Mouse (Mus musculus) cerebellum, postnatal 10 days (tissue): ENCODE measurements around the gene Spop.

Source experiments
- DNase-seq, 2 experiments: peaks; one replicate each; pipeline ENCODE4 v3.0.0; 2021; ENCODE audit warnings: mixed read lengths in 2 of 2

Spop gene

DNA sequence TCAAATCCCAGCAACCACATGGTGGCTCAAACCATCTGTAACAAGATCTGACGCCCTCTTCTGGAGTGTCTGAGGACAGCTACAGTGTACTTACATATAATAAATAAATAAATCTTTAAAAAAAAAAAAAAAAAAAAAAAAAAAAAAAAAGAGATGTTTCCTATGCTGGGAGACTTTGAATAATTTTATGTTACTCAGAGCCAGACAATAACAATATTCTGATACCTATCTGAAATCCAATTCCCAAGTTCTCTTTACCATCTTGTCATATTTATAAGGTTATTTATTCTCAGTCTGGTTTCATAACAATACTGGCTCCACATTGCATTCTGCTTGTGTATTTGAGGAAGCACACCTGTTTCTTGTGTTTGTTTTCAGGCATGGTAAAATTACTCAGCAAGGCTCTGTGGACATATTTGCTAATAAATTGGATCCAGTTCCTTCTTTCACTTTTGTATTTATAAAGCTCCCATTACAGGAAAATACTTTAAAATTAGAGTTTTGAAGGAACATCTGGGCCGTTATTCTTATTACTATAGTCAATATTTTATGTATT, 7.1 kb downstream of the Spop start:
- DNase-seq = no peak

DNA sequence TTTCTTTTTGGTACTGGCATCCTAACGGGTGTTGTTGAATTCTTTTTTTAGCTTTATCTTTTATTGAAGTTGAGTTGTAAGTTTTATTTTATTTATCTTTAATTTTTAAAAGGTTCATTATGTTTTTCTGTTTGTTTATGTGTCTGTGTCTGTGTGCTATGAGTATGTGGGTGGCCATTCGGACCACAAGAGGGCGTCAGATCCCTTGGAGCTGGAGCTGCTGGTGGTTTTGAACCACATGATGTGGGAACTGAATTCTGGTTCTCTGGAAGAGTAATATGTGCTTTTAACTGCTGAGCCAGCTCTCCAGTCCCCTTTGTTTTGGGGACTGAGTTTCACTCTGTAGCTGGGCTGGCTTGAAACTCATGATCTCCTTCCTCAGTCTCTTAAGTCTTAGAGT, 9.6 kb downstream of the Spop start:
- DNase-seq = peak; percentile 30 to 36

DNA sequence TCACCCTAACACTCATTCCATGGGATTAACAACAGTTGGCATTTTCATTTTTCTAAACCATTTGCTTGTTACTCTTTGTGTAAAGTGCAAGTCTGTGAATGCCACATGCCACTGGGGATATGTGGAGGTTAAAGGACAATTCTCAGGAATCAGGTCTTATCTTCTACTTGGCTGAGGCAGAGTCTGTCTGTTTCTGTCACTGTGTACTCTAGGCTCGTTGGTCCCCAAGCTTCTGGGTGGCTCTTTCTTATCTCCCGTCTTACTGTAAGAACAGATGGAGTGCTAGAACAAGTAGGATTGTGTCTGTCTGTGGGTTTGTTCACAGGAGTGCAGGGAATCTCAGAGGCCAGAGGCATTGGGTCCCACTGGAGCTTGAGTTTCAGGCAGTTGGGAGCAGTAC, 17.5 kb downstream of the Spop start:
- no peak for DNase-seq

GRCm38 (mm10) chr11:95432194-95432593, 18.3 kb downstream of the Spop start:
- DNase-seq = peak; percentile 60 to 69

DNA sequence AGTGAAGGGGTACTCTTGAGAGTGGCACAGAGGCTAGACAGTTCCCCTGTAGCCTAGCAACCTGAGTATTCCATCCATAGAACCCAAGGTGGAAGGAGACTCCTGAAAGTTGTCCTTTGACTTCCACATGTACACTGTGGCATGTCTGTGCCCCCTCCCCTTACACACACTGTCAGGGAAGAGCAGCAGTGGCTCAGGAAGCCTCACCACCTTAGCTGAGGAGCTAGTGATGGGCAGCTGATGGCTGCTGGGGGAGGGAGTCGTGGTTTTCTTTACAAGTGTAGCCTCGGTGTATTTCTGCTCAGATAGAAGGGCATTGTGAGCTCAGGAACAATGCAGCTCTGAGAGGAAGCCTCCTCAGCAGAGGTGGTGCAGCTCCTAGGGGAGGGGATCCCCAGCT, 31.5 kb downstream of the Spop start:
- DNase-seq = no peak

DNA sequence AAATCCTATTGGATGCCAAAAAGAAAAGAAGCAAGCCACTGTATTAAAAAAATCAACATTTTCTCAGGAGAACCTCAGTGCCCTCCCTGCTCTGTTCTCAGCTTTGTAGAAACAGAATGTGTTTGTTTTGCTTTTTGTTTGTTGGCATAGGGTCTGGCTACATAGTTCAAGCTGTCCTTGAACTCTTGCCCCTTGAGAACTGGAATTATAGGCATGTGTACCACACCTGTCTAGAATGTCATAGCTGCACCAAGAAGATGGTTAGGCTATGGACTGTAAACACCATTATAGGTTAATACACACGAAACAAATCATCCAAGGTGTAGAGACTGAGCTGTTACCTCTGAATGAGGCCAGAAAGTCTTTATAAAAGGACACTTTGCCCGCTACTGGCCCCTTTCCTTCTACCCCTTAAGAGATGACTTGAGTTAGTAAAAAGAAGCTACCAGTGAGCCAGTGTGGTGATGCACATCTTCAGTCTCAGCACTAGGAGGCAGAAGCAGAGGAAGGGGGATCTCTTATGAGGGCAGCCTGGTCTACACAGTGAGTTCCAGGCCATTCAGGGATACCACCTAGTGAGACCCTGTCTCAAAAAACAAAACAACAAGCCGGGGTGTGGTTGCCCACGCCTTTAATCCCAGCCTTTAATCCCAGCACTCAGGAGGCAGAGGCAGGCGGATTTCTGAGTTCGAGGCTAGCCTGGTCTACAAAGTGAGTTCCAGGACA, 32.9 kb downstream of the Spop start:
- DNase-seq = no peak

DNA sequence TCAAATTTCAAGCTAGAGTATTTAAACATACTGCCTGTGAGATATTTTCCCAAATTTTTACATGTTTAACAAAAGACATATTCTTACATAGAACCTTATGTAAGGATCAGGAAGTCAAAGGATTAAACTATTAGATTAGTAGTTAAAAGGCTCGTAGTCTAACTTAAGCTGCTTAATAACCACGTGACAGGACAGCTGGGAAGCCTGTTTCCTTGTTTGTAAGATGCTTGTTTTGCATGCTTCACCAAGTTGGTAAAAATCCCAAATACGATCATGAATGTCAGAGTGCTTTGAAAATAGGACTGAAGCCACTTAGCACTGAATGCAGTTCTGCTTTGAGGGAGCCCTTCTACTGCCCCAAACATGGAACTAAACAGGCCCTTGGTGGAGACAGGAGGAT, 34.5 kb downstream of the Spop start:
- DNase-seq = peak in 1 of 2 experiments; percentile 33

DNA sequence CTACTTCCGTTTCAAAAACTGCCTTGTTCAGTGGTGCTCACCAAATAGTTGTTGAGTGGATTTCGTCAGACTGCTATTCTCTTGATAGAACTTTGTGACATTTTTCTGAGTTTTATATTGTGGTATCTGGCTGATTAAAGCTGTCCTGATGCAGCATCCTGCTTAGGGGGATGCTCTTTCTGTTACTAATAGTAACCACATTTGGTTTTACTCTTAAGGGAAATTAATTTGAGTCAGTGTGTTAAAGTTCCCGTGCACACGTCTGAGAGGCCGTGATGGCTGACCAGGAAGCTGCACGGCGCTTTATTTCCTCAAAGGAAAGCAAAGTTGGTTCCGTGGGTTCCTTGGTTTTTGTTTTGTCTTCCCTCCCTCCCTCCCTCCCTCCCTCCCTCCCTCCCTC, 41.5 kb downstream of the Spop start:
- DNase-seq = no peak

GRCm38 (mm10) chr11:95460872-95461271, 47.0 kb downstream of the Spop start:
- no peak for DNase-seq

DNA sequence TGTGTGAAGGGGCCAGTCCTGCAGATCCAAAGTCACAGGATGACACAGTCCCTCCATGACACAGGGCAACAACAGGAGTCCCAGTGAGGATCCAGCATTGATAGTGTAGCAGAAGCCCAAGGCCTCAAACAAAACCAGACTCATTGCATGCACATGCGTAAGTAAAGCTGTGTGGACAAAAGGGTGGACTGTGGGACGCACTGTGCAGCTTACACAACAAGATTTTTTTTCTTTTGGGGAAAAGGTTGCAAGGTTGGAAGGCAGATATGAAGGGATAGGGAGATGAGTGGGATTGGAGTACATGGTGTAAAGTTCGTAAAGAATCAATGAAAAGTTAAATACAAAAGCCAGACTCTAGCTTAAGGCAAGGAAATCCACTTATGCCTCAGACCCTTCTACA, 48.3 kb downstream of the Spop start:
- DNase-seq = no peak

- no peak for DNase-seq
Observed at GRCm38 (mm10) chr11:95467731-95468130, 53.9 kb downstream of the Spop start.

- DNase-seq = no peak
Observed at GRCm38 (mm10) chr11:95472942-95473341, 59.1 kb downstream of the Spop start.

GRCm38 (mm10) chr11:95473456-95473855, 59.6 kb downstream of the Spop start:
- no peak for DNase-seq

DNA sequence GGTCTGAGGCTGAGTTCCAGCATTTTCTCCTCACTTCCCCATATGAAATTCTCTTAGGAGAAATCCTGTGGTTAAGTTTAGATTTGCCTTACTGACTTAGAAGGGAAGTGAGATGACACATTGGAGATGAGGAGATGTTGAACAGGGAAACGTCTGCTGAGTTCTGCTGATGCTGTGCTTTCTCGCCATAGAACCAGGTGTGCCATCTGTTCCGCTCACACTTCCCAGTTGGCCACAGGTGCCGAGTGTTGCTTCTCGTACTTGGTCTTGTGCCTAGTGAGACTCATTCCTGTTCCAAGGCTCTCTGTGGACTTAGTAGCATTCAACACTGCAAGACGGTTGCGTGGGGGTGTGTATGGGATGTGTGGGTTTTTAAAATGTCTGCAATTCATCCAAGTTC, 62.4 kb downstream of the Spop start:
- DNase-seq = peak in 1 of 2 experiments; percentile 40

- no peak for DNase-seq
Observed at GRCm38 (mm10) chr11:95479458-95479857, 65.6 kb downstream of the Spop start.

DNA sequence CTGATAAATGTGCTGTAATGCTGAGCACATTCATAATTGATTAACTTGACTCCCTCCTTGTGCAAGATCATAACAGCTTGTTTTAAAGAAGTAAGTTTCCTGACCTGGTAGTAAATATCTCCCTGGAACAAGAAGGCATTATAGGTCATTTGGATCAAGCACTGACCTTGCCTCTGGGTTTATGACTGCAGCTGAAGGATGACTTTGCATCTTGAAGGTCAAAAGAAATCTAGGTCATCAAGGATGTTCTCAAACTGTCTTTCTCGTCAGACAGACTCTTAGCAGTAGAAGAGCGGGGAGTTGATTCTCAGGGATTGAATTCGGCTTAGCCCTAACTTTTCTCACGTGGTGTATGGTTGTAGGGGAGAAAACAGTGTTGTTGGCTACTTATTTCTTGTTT, 66.8 kb downstream of the Spop start:
- no peak for DNase-seq

DNA sequence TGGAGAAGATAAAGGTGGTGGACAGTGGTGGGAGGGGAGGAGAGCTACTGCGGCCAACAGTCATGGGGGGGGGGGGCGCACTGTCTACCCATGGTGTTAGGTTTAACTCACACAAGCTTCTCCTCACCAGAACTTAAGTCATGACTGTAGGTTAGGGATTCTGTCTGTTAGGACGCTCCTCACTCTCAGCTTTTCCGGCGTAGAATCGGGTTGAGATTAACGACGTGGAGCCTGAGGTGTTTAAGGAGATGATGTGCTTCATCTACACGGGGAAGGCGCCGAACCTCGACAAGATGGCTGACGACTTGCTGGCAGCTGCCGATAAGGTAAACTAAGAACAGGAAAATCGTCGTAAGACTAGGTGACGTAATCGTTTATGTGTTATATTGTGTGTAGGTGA, 71.8 kb downstream of the Spop start:
- DNase-seq = no peak

DNA sequence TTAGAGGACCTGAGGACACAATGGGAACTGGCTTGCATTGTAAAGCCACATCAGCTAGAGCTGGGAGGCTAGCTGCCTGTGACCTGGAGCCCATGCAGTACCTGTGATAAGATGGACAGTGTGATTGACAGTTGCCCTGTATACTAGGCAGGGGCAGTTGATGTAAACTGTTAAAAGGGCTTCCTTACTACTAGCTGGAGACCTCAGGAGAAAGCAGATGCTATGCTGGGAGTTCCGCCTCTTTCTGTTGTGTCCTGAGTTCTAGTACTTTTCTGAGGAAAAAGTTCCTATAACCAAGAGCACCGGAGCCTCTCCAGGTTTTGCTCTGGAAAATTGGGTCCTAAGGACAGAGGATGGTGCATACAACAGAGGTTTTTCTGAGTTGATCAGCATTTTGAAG, 73.4 kb downstream of the Spop start:
- DNase-seq = no peak

DNA sequence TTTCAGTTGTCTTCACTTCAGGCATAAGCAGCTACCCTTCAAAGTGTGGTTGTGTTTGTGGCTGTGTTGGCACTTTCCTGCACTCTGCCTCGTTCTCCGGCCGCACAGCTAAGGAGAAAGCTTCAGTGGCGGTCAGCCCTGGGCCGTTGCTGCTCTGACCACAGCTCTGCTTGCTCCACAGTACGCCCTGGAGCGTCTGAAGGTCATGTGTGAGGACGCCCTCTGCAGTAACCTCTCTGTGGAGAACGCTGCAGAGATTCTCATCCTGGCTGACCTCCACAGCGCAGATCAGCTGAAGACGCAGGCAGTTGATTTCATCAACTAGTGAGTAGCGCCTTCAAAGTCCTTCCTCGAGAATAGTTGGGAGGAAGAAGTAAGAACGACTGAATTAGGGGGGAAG, 76.2 kb downstream of the Spop start:
- no peak for DNase-seq

GRCm38 (mm10) chr11:95492256-95492655, 78.4 kb downstream of the Spop start:
- peak; percentile 68 to 74 for DNase-seq

DNA sequence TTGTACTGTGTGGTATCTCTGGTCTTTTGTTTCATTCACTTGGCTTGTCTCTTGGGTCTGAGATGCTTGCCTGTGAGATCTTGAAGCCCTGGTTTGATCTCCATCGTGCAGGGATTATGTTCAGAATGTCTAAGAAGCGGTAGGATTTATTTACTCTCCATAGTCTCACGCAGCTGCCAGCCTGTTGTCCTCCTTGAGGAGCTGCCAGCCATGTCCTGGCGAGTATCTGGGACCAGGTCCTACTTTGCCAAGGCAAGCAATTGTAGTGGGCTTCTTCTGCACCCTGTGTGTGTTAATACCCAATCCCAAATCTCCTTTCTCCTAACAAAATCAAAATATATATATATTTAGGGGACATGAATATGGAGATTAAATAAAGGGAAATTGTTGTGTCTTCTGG, 79.1 kb downstream of the Spop start:
- DNase-seq = peak; percentile 76 to 85

DNA sequence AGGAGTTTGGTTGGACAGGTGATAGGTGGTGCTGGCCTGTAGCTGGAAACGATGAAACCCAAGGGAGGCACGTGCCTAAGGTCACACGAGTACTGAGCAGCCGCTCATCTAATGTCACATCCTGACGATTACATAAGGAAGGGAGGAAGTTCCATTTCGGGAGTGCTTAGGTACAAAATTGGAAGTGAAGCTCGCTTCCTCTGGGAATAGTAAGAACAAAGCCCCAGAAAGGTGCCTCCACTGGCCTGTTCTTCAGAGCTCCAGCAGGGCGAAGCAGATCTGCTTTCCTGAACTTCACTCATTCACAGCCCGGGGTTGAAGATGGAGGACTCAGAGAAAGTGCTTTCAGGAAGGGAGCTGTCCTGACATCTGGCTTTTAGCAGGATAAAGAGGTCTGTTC, 80.1 kb downstream of the Spop start:
- no peak for DNase-seq

DNA sequence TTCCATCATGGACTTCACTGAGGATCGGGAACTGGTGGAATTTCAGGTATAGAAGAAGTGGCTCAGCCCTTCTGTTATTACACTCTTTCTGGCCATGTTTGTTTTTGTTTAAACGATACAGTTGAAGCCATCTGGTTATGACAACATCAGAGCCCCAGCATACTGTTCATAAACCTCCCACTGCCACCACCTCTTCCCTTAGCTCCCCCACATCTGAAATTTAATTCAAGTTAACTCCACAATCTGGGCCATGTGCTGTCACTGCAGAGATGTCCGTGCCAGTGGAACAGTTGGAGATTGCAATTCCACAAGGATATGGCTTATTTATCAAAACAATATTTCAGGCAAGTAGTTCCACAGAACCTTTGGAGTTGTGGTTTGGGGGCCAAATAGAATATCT, 80.5 kb downstream of the Spop start:
- DNase-seq = no peak

GRCm38 (mm10) chr11:95495883-95496282, 82.0 kb downstream of the Spop start:
- no peak for DNase-seq

GRCm38 (mm10) chr11:95497921-95498320, 84.0 kb downstream of the Spop start:
- DNase-seq = no peak
